Mouse (Mus musculus): Measurements from ENCODE around the gene Pi4k2a.

Gene Pi4k2a

DNA sequence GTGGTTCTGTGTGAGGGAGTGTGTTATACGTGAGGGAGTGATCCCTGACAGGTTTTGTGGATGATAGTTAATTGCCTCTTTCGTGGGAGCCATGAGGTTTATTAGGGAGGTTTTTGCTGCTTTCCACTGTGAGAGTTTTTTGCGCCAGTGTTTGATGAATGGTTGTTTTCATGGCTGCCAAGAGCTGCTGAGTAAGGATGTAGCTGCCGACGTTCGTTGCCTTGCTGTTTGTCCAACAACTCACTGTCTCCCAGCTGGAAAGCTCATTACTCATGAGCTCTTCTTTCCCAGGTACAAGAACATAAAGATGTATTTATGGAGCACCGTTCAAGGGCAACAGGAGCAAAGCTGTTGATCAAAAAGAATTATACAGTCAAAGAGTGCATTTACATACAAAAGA is 73.9 kb downstream of the Pi4k2a start:
- DNase-seq (ENCODE audit: low spot score in 2 of 2), result no peak

DNA sequence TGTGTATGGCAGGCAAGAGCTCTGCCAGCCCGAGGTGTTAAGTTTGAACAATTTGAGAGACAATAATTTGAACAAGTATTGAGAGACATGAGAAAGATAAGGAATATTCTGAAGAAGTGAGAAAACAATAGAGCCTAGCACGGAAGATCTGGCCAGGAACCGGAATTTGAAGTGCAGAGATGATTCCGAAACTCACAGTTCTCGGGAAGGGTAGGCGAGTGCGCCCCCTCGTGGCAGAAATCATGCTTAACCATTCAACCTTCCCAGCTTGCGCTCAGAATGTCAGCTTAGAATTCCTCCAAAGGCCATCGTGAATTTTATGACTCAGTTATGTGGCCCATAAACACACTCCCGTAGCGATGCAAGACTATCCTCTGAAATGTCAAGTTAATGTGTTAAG is 75.9 kb downstream of the Pi4k2a start:
- peak in 1 of 2 experiments; percentile 84 for DNase-seq (ENCODE audit: low spot score in 2 of 2)

DNA sequence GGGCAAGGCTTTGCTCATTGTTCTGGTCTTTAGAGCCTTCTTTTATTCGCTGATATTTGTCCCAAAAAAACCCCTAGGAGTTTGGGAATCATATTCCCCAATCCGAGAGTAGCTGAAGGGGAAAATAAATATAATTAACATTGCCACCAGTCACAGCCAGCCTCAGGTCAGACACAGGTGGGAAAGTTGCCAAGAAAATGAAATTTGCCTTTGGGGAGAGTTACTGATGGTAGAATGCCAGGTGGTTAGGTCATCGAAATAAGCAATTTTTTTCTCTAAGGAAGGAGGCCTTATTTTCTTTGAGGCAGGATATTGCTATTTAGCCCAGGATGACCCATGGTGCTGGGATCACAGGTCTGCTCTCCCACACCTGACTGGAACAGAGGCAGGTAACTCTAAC is 76.5 kb downstream of the Pi4k2a start:
- DNase-seq (ENCODE audit: low spot score in 2 of 2), result no peak

DNA sequence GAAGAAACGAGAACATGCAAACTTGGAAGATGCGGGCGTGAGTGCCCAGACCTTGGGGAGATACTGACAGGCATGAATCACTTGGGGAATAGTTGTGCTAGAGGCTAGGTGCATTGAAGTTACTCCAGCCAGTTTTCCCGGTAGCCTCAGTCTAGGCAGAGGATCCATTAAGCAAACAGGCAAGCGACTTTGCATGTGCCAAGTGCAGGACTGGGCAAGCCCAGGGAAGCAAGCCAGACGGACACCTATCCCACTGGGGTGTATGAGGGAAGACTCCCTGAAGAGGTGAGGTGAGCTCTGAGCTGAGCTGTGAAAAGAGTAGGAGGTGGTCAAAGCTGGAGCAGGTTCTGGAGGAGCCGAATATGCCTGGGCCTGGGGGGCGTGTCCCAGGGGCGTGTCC is 77.2 kb downstream of the Pi4k2a start:
- no peak for DNase-seq (ENCODE audit: low spot score in 2 of 2)

DNA sequence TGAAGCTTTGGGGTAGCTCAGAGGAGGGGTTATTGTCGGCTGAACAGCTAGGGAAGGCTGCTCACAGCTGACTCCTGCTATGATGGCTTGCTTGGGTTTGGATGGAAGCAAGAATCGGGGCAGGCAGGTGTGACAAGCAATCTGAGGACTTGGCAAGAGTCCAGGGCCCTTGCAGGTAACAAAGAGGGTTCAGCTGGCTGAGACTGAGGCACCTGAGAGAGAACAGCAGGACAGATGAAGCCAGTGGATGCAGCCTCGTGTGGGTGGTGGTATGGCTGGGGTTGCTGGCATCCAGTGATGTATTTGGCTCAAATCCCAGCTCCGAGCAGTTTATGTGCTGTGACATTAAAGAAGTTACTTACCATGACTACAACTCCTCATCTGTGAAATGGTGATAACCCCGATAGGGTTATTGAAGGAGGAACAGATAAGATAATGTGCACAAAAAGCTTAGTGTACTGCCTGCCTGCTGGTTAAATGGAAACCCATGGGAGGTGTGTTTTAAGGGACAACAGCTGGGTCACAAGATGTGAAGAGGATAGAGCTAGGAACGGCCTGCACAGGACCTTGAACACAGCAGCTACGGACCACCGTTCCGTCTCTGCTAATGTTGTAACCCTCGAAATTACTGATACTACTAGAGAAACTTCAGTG is 79.2 kb downstream of the Pi4k2a start:
- DNase-seq (ENCODE audit: low spot score in 2 of 2), result no peak

DNA sequence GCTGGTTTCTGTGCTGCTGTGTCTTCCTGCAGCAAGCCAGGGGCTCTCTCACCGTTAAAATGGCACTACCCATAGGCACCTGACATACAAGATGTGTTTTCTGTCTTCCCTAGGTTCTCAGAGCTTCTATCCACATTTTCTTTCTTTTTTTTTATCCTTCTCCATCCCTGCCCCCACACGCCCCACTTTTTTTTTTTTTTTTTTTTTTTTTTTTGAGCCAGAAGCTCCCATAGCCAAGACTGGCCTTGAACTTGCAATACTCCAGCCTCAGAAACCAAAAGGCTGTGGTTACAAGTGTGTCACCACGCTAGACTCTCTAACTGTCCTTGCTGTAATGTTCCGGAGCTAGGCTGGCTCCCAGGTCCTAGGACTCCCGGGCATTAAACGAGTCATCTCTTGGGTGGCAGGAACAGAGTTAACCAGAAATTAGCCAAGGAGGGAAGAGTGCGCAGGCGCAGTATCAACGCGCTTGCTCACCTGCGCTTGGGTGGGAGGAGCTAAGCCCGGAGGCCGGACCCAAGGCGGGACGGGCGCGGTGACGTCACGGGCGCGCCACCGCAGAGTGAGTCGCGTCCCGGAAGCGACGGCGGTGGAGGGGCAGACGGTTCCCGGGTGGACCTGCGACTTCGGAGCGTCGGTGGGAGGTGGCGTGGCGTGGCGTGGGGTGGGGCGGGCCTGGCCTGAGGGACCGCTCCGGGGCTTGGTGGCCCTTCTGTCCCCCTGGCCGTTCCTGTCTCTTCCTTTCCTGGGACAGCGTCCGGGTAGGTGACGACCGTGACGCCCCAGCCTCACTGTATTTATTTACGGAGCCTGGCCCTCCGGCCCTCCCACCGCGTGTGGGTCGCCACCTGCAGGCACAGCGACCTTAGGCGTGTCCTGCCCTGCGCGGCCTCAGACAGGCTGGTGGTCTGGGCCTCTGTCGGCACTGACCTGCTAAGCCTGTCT is 80.0 kb downstream of the Pi4k2a start:
- DNase-seq (ENCODE audit: low spot score in 2 of 2), result peak; percentile 85 to 89
